Mouse (Mus musculus) forebrain, embryonic 15.5 days (tissue): ENCODE results near the gene Ispd. TPM values are rescaled to one million over a fixed set of nuclear protein-coding genes. Genes with fewer than 3 reads are reported as not detected.

Source experiments
- ATAC-seq: fragments of 200-750 bp; cut with Nextera tagmentation; replicated peaks from 2 replicates; pipeline ENCODE4 v1.8.0; 2017; ENCODE audit warnings: mild to moderate bottlenecking, moderate TSS enrichment, moderate library complexity
- H3K27ac ChIP-seq: fragments of 300-500 bp; sonication (generic); replicated peaks from 2 replicates; pipeline ENCODE4 v1.5.1; 2015; ENCODE audit warnings: mild to moderate bottlenecking, inconsistent platforms
- H3K27me3 ChIP-seq: fragments of 300-500 bp; sonication (generic); 2 replicates; pipeline ENCODE4 v1.6.1; 2015; ENCODE audit warnings: inconsistent platforms
- H3K36me3 ChIP-seq: fragments of 300-500 bp; sonication (generic); 2 replicates; pipeline ENCODE4 v1.6.1; 2015; ENCODE audit warnings: mild to moderate bottlenecking, inconsistent platforms
- H3K4me1 ChIP-seq: fragments of 300-500 bp; sonication (generic); 2 replicates; pipeline ENCODE4 v1.6.1; 2015; ENCODE audit warnings: inconsistent platforms
- H3K4me2 ChIP-seq: fragments of 300-500 bp; sonication (generic); replicated peaks from 2 replicates; pipeline ENCODE4 v1.6.1; 2015; ENCODE audit warnings: mild to moderate bottlenecking, inconsistent platforms
- H3K4me3 ChIP-seq: fragments of 300-500 bp; sonication (generic); 2 replicates; pipeline ENCODE4 v1.5.1; 2015; ENCODE audit warnings: mild to moderate bottlenecking, inconsistent platforms
- H3K9ac ChIP-seq: fragments of 300-500 bp; sonication (generic); replicated peaks from 2 replicates; pipeline ENCODE4 v1.6.1; 2015; ENCODE audit warnings: mild to moderate bottlenecking, inconsistent platforms
- H3K9me3 ChIP-seq: fragments of 300-500 bp; sonication (generic); 2 replicates; pipeline ENCODE4 v1.6.1; 2016; ENCODE audit warnings: inconsistent platforms
- WGBS: fragments of 180-500 bp; shearing (Covaris S2); methylation state at CpG from one replicate; pipeline ENCODE4 v1.1.7; 2015; ENCODE audit warnings: mixed read lengths; 5-methylcytosine and 5-hydroxymethylcytosine counted together
- polyA plus RNA-seq: library from polyadenylated mRNA; unstranded; fragments of >200 nt; fragmentation: Nextera tagmentation; extraction: Ambion mirVana; gene quantifications from 2 replicates; pipeline ENCODE4 v1.2.1, GENCODE M21; 2015

Ispd gene
- polyA plus RNA-seq, 1 experiment from 2014 or later = 8.6 TPM

- no peaks in the 10 kb centered on the region for H3K27me3 ChIP-seq
- no peak overlapping the region for H3K9ac ChIP-seq
- H3K9me3 ChIP-seq = no peaks in the 10 kb centered on the region
- H3K36me3 ChIP-seq = no peaks in the 10 kb centered on the region
- no peak overlapping the region for H3K4me2 ChIP-seq
- no peak for ATAC-seq
- H3K4me1 ChIP-seq = no peaks in the 10 kb centered on the region
- no peak overlapping the region for H3K27ac ChIP-seq
- 86% methylated on average over 4 of the region's 4 CpGs for WGBS
- H3K4me3 ChIP-seq = no peak overlapping the region
These were observed 94.0 kb downstream of the Ispd start for GRCm38 (mm10) chr12:36475269-36475668.

GRCm38 (mm10) chr12:36476476-36476875 lies 95.2 kb downstream of the Ispd start:
- Histone ChIP-seq H3K4me1 (no peaks in the 10 kb centered on the region), H3K4me2 (no peak overlapping the region), H3K9me3 (no peaks in the 10 kb centered on the region), H3K4me3 (no peak overlapping the region), H3K27ac (no peak overlapping the region), H3K27me3 (no peaks in the 10 kb centered on the region), H3K9ac (no peak overlapping the region), H3K36me3 (no peaks in the 10 kb centered on the region)
- WGBS = 67% methylated on average over 5 of the region's 5 CpGs
- ATAC-seq = no peak

DNA sequence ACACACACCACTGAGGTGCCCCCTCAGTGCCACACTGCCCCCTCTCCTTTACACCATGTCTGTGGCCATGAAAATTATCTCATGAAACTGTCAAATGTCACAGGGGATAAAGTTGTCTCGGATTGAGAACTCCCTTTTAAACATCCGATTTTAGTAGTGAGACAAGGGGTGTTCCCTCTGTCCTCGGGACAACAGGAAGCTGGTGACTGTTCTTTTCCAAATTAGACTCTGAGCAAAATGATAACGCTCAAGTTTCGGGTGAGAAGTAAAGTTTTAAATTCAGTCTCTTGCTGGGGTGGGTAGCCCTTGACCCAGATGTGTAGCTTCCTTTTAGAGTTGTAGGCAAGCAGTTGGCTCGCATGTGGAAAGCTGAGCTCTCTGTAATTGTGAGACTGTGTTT lies 96.3 kb downstream of the Ispd start:
- H3K4me2 ChIP-seq = no peak overlapping the region
- no peak for ATAC-seq
- H3K4me3 ChIP-seq = no peak overlapping the region

GRCm38 (mm10) chr12:36477926-36478325 lies 96.7 kb downstream of the Ispd start:
- WGBS = 84% methylated on average over 3 of the region's 3 CpGs
- Histone ChIP-seq H3K9me3 (no peaks in the 10 kb centered on the region), H3K36me3 (no peaks in the 10 kb centered on the region), H3K9ac (no peak overlapping the region), H3K27ac (no peak overlapping the region), H3K4me1 (no peaks in the 10 kb centered on the region), H3K4me2 (no peak overlapping the region), H3K27me3 (no peaks in the 10 kb centered on the region), H3K4me3 (no peak overlapping the region)
- no peak for ATAC-seq

More for the DNA sequence above, 96.3 kb downstream of the Ispd start:
- H3K9me3 ChIP-seq = no peaks in the 10 kb centered on the region
- 84% methylated on average over 6 of the region's 6 CpGs for WGBS
- no peak overlapping the region for H3K9ac ChIP-seq
- H3K4me1 ChIP-seq = no peaks in the 10 kb centered on the region
- no peaks in the 10 kb centered on the region for H3K36me3 ChIP-seq
- no peaks in the 10 kb centered on the region for H3K27me3 ChIP-seq
- H3K27ac ChIP-seq = no peak overlapping the region

- no peak overlapping the region for H3K4me2 ChIP-seq
- no peak for ATAC-seq
- H3K36me3 ChIP-seq = no peaks in the 10 kb centered on the region
- H3K27me3 ChIP-seq = no peaks in the 10 kb centered on the region
- H3K9ac ChIP-seq = no peak overlapping the region
- no peaks in the 10 kb centered on the region for H3K4me1 ChIP-seq
- no peaks in the 10 kb centered on the region for H3K9me3 ChIP-seq
- H3K4me3 ChIP-seq = no peak overlapping the region
- no peak overlapping the region for H3K27ac ChIP-seq
- 90% methylated on average over 3 of the region's 3 CpGs for WGBS
These were observed 100.5 kb downstream of the Ispd start for GRCm38 (mm10) chr12:36481742-36482141.

GRCm38 (mm10) chr12:36483346-36483745 lies 102.1 kb downstream of the Ispd start:
- Histone ChIP-seq H3K4me2 (no peak overlapping the region), H3K36me3 (no peaks in the 10 kb centered on the region), H3K9ac (no peak overlapping the region), H3K27ac (no peak overlapping the region), H3K9me3 (no peaks in the 10 kb centered on the region), H3K27me3 (no peaks in the 10 kb centered on the region), H3K4me3 (no peak overlapping the region), H3K4me1 (no peaks in the 10 kb centered on the region)
- no peak for ATAC-seq
- 49% methylated on average over 2 of the region's 2 CpGs for WGBS

GRCm38 (mm10) chr12:36497565-36497964 lies 116.3 kb downstream of the Ispd start:
- no peaks in the 10 kb centered on the region for H3K9me3 ChIP-seq
- no peaks in the 10 kb centered on the region for H3K36me3 ChIP-seq
- H3K9ac ChIP-seq = no peak overlapping the region
- H3K4me1 ChIP-seq = no peaks in the 10 kb centered on the region
- no peak overlapping the region for H3K4me3 ChIP-seq
- H3K27ac ChIP-seq = no peak overlapping the region
- no peak overlapping the region for H3K4me2 ChIP-seq
- 81% methylated on average over 3 of the region's 3 CpGs for WGBS
- ATAC-seq = no peak
- no peaks in the 10 kb centered on the region for H3K27me3 ChIP-seq

- Histone ChIP-seq H3K9me3 (no peaks in the 10 kb centered on the region), H3K4me2 (no peak overlapping the region), H3K27me3 (no peaks in the 10 kb centered on the region), H3K4me1 (0 out of 2 replicates have a peak, but pooled peaks cover 2% of the 10 kb centered on the region), H3K4me3 (no peak overlapping the region), H3K36me3 (no peaks in the 10 kb centered on the region), H3K9ac (no peak overlapping the region), H3K27ac (no peak overlapping the region)
- no peak for ATAC-seq
- 67% methylated on average over 7 of the region's 7 CpGs for WGBS
These were observed 126.1 kb downstream of the Ispd start for GRCm38 (mm10) chr12:36507111-36507903.

- 77% methylated on average over 10 of the region's 10 CpGs for WGBS
- Histone ChIP-seq H3K4me1 (0 out of 2 replicates have a peak, but pooled peaks cover 2% of the 10 kb centered on the region), H3K4me2 (no peak overlapping the region), H3K4me3 (no peak overlapping the region), H3K27ac (no peak overlapping the region), H3K9ac (no peak overlapping the region), H3K36me3 (no peaks in the 10 kb centered on the region), H3K9me3 (no peaks in the 10 kb centered on the region), H3K27me3 (no peaks in the 10 kb centered on the region)
- ATAC-seq = no peak
These were observed 128.8 kb downstream of the Ispd start for GRCm38 (mm10) chr12:36509954-36510642.

GRCm38 (mm10) chr12:36521774-36522173 lies 140.5 kb downstream of the Ispd start:
- Histone ChIP-seq H3K27me3 (no peaks in the 10 kb centered on the region), H3K36me3 (no peaks in the 10 kb centered on the region), H3K9me3 (no peaks in the 10 kb centered on the region), H3K27ac (no peak overlapping the region), H3K4me2 (no peak overlapping the region), H3K4me3 (no peak overlapping the region), H3K4me1 (no peaks in the 10 kb centered on the region), H3K9ac (no peak overlapping the region)
- 92% methylated on average over 2 of the region's 2 CpGs for WGBS
- no peak for ATAC-seq

- Histone ChIP-seq H3K36me3 (no peaks in the 10 kb centered on the region), H3K4me3 (no peak overlapping the region), H3K27me3 (no peaks in the 10 kb centered on the region), H3K9me3 (no peaks in the 10 kb centered on the region), H3K9ac (no peak overlapping the region), H3K4me2 (no peak overlapping the region), H3K4me1 (no peaks in the 10 kb centered on the region), H3K27ac (no peak overlapping the region)
- ATAC-seq = no peak
- 88% methylated on average over 2 of the region's 2 CpGs for WGBS
These were observed 142.3 kb downstream of the Ispd start for GRCm38 (mm10) chr12:36523515-36523914.

DNA sequence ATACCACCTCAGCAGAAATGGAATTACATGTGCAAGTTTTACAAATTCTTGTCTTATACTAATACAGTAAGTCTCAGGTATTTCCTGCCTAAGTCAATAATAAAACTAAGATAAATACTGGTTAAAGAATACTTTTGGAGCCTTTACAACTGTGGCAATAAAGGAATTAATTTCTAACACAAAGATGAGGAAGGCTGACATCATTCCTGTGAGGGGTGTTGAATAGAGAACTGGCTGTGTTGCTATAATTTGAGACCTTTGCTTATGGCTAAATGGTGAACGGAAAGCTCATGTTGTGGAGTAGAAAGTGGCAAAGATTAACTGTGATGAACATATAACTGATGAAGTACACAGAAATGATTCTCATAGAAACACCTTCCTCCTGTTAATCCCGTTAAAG lies 149.7 kb downstream of the Ispd start:
- WGBS = 13% methylated on average over 2 of the region's 2 CpGs
- 0 out of 2 replicates have a peak, but pooled peaks cover 5% of the 10 kb centered on the region for H3K4me1 ChIP-seq

More for the DNA sequence above, 149.7 kb downstream of the Ispd start:
- no peaks in the 10 kb centered on the region for H3K27me3 ChIP-seq
- no peak overlapping the region for H3K9ac ChIP-seq
- no peak overlapping the region for H3K4me2 ChIP-seq
- H3K27ac ChIP-seq = no peak overlapping the region
- H3K9me3 ChIP-seq = no peaks in the 10 kb centered on the region
- no peak overlapping the region for H3K4me3 ChIP-seq
- ATAC-seq = no peak
- no peaks in the 10 kb centered on the region for H3K36me3 ChIP-seq
